Mouse (Mus musculus) lung, postnatal 36 days (tissue): Measurements from ENCODE around the gene Clk2.
"Not testable (repeated sequence)": the region's sequence is repeated elsewhere in the genome, so short reads cannot be mapped to it uniquely, and the experiment has no call there.

ENCODE experiments used
- DNase-seq: peaks from one replicate; pipeline ENCODE4 v3.0.0; 2022; ENCODE audit warnings: mixed read lengths

Clk2 gene

GRCm38 (mm10) chr3:89161207-89161606 is 3.4 kb upstream of the Clk2 start:
- DNase-seq = not testable (repeated sequence)

DNA sequence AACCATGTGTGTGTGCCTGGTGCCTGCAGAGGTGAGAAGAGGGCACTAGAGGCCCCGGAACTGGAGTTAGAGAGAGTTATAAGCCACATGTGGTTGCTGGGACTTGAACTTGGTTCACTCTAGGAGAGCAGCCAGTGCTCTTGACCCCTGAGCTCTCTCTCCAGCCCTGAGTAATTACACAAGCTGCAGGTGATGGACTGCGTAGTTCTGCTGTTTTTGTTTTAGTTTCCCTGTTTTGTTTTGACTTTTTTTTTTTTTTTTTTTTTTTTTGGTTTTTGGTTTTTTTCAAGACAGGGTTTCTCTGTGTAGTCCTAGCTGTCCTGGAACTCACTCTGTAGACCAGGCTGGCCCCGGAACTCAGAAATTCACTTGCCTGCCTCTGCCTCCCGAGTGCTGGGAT is 2.8 kb upstream of the Clk2 start:
- no peak for DNase-seq

DNA sequence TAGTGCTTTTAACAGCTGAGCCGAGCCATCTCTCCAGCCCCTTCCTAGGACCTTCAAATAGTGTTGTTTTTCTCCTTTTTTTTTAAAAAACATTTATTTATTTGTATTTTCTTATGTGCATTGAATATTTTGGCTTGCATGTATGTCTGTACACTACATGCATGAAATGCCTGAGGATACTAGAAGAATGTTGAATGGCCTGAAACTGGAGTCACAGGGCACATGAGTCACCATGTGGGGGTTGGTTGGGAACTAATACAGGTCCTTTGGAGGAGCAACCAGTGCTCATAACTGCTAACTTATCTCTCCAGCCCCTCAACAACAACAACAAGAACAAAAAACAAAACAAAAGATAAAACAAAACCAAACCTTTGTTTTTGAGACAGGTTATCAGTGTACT is 1.5 kb upstream of the Clk2 start:
- DNase-seq = no peak

- DNase-seq = no peak
Observed at GRCm38 (mm10) chr3:89163643-89164245, 851 bp upstream of the Clk2 start.

DNA sequence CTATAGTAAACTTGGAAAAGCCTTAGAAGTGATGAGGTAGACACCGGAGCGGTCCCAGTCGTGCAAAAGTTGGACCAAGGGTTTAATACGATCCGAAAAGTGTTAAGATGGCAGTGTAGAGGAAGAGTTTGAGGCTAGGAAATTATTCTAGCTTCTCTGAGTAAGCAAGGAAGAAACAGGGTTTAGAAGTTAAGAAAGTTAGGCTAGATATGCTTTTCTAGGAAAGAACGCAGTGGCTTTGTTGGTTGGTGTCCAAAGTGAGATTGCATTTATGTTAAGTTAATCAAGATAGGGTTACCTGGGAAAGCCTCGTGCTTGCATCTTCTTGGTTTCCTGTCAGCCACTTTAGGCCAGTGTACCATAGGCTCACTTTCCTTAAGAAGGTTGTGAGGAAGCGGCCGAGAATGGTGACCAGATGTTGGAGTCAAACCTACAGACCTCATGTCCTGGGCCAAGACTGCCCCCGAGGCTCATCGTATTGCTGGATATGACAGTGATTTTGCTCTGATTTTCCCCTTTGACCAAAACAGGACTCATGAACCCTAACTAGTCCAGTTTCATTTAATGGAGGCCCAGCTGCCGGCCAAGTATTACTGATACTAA is 774 bp downstream of the Clk2 start:
- DNase-seq = no peak

DNA sequence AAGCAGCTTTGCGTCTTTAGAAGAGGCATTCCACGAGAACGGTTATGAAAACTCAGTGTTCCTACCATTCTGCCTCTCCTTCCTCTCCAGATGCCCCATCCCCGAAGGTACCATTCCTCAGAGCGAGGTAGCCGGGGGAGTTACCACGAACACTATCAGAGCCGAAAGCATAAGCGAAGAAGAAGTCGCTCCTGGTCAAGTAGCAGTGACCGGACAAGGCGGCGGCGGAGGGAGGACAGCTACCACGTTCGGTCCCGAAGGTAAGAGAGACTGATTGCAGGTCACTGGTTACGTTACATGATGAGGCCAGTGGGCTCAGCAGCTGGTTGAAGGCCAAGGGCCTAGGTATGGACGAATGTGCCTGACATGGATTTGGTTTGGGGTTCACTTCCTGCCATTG is 2.4 kb downstream of the Clk2 start:
- no peak for DNase-seq

- DNase-seq = no peak
Observed at GRCm38 (mm10) chr3:89174844-89175243, 10.2 kb downstream of the Clk2 start.

GRCm38 (mm10) chr3:89175544-89175943 is 10.9 kb downstream of the Clk2 start:
- no peak for DNase-seq

- no peak for DNase-seq
Observed at GRCm38 (mm10) chr3:89176421-89176820, 11.8 kb downstream of the Clk2 start.

- peak; percentile 95 for DNase-seq
Observed at GRCm38 (mm10) chr3:89177242-89178106, 12.9 kb downstream of the Clk2 start, which contains the start of gene Scamp3. Gene Scamp3 (plus strand): TSS chr3:89177473.

GRCm38 (mm10) chr3:89178107-89178385 is 13.5 kb downstream of the Clk2 start:
- DNase-seq = no peak

DNA sequence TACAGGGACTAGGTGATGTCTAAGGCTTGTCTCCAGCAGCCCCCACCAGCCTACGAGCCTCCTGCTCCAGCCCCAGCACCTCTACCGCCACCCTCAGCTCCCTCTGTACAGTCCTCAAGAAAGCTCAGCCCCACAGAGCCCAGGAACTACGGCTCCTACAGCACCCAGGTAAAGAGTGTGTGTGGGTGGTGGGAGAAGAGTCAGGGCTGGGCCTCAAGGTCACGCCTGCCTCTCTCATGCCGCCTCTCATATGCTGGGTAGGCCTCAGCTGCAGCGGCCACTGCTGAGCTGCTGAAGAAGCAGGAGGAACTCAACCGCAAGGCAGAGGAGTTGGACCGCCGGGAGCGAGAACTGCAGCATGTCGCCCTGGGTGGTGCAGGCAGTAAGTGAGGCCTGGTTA is 14.5 kb downstream of the Clk2 start:
- no peak for DNase-seq

DNA sequence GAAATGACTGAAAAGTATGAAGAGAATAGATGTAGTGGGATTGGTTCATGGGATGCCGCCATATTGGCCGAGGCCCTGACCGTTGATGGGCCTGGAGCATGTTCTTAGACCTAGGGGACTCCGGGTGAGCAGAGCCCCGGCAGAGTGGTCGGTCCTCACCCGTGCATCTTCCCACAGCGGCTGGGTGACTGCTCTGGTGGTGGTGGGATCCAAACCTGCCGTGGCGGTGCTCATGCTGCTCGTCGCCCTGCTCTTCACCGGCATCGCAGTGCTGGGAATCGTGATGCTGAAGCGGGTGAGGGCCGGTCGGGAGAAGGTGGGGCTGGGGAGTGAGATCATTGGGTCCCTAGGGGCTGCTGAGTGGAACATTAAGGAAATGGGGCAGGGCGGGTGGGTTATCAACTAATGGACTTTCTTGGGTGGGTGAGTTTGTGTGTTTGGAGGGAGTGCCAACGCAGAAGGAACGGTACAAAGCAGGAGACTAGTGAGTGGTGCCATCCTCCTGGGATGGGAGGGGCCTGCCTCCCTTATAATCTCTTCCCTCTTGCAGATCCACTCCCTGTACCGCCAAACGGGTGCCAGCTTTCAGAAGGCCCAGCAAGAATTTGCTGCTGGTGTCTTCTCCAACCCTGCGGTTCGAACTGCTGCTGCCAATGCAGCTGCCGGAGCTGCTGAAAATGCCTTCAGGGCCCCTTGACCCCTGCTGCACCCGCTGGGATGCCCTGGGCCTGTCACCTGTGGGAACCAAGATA is 17.3 kb downstream of the Clk2 start:
- DNase-seq = no peak

DNA sequence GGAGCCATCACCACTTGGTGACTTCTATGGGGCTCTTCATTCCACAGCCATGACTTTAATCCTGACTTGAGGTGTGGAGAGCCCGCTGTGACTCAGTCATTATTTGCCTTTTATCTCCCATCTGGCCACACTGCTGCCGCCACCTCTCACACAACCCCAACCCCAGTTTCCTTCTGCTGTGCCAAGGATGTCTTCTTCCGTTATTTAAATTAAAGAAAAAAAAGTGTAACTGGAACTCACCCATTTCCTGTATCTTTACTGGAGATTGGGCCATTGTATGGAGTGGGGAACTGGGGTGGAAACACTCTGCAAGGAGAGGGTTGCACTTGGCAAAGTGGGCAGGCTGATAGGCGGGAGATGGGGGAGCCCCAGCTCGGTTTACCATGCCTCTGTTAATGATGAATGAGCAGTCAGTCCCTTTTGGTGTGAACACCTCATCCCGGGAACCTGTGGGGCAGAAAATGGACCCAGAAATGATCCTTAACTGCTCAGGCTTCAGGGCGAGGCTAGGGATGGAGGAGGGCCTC is 18.0 kb downstream of the Clk2 start:
- DNase-seq = no peak

- DNase-seq = peak; percentile 87
Observed at GRCm38 (mm10) chr3:89183058-89183958, 18.7 kb downstream of the Clk2 start, which contains the start of gene Fam189b. Gene Fam189b (plus strand): TSS chr3:89183143.

- no peak for DNase-seq
Observed at GRCm38 (mm10) chr3:89183959-89184315, 19.3 kb downstream of the Clk2 start.

GRCm38 (mm10) chr3:89187197-89187596 is 22.6 kb downstream of the Clk2 start:
- DNase-seq = no peak

DNA sequence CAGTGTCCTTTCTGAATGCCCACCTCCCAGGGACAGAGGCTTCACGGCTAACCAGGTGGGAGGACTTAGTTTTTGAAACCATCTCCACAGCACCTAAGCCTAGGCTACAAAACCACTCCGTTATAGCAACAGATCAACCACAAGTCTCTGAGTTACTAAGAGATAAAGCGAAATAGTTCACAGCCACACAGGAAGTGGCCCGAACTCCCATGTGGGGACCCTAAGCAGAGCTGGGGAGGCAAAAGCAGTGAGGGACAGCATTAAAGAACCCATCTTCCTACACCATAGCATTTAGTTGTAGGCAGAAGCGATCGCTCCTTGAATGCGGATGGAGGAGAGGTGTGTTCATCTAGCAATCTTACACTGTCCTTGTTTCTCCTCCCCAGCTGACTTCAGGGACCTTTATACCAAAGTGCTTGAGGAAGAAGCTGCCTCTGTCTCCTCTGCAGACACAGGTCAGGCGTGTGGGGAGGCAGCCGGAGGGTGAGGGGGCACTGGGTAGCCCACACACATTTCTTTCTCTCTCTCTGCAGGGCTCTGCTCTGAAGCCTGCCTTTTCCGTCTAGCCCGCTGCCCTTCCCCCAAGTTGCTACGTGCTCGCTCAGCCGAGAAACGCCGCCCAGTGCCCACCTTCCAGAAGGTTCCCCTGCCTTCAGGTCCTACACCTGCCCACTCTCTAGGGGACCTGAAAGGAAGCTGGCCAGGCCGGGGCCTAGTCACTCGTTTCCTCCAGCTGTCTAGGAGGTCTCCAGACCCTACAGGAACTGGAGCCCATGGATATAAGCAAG is 23.3 kb downstream of the Clk2 start:
- no peak for DNase-seq

GRCm38 (mm10) chr3:89188478-89188875 is 23.9 kb downstream of the Clk2 start:
- no peak for DNase-seq

DNA sequence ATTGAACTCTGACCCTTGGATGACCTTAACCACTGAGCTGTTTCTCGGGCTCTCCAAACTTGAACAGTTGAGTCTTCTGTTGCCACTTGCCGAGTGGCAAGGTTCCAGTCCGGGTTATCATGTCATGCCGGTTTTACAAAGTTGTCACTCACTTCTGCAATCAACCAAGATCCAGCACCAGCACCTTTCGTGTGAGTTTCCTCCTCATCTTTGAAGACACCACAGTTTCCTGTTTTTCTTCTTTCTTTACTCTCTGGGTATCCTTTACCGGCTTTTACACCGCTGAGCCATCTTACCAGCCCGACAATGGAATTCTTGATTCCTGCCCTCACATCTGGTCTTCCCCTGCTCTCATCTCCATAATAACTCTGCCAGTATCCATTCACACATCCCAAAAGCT is 25.8 kb downstream of the Clk2 start:
- DNase-seq = no peak

DNA sequence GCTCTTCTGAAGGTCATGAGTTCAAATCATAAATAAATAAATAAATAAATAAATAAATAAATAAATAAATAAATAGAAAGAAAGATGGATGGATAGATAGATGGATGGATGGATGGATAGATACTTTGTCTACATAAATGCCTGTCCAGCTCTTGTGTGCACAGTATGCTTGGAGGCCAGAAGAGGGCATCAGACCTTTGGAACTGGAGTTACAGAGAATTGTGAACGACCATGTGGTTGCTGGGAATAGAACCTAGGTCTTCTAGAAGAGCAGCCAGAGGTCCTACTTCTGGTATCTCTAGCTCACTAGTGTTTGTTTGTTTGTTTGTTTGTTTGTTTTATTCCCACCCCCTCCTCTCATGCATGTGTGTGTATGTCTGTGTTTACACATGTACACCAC is 28.8 kb downstream of the Clk2 start:
- DNase-seq = no peak
